ENCODE assay signal across 28 mouse cellular contexts in the genomic region with DNA sequence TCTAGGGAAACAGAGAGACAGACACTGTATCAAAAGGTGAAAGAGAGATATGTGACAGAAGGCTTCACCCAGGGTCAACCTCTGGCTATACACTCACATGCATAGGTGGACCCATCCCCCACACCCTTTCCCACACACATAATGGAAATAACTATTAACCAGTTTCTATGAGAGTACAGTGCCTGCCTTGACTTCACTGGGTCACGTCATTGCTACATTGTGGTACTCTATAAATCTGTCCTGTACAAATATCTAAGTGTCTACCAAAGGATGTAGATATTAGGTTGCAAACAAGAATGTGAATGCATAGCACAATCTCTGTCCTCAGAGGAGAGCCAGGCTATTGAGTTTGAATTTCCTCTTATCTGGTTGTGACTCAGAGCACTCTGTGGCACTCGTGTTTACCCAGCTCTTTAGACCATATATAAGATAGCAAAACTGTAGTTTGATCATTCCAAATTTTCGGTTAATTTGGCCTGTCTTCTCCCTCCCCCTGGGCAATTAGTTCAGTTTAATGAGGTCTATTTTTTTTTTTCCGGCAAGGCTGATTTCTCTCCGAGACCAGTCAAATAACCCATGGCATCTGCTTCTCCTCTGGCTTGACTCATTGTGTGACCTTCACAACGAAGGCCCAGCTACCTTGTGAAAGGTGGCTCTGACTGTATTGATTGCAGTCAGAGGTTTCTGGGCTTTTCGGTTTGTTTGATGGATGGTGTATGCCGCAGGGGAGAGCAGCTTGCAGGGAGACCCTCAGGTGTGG.
DNase-seq lines count a peak whose midpoint lies in the region; ATAC-seq lines count a peak whose summit lies in the region.
"Had no signal": no experiment of that assay in that cellular context is flagged by ENCODE, and none has a peak within 500 bp of the region (broad histone marks: within the 10 kb centered on the region; RNA-seq: fewer than 3 reads in every experiment).

No protein-coding gene starts in this region.

- H3K27me3 ChIP-seq in lung, embryonic 15.5 days: no peaks in the 10 kb centered on the region
- no peaks in the 10 kb centered on the region for H3K27me3 ChIP-seq in stomach, embryonic 15.5 days (replicated peaks)
- H3K27me3 ChIP-seq in forebrain, embryonic 13.5 days: no peaks in the 10 kb centered on the region
- H3K27me3 ChIP-seq: liver, embryonic 12.5 days; midbrain, embryonic 15.5 days; neural tube, embryonic 12.5 days had no signal

- 39% methylated on average over 8 of the region's 8 CpGs for WGBS in lung, embryonic 15.5 days
- WGBS in stomach, embryonic 15.5 days: 48% methylated on average over 8 of the region's 8 CpGs
- WGBS in forebrain, embryonic 13.5 days: 76% methylated on average over 8 of the region's 8 CpGs

- H3K27ac ChIP-seq in lung, embryonic 15.5 days: peak overlapping the region; percentile 29; the same call in 1 of the 2 replicates
- no peak overlapping the region for H3K27ac ChIP-seq in stomach, embryonic 15.5 days
- no peak overlapping the region for H3K27ac ChIP-seq in forebrain, embryonic 13.5 days
- H3K27ac ChIP-seq: hindbrain, embryonic 14.5 days; liver, embryonic 12.5 days; midbrain, embryonic 15.5 days; neural tube, embryonic 12.5 days had no signal

- H3K4me2 ChIP-seq in lung, embryonic 15.5 days: no peak overlapping the region
- no peak overlapping the region for H3K4me2 ChIP-seq in stomach, embryonic 15.5 days
- no peak overlapping the region for H3K4me2 ChIP-seq in forebrain, embryonic 13.5 days
- H3K4me2 ChIP-seq: heart, embryonic 12.5 days; hindbrain, embryonic 14.5 days; liver, embryonic 12.5 days; midbrain, embryonic 15.5 days; neural tube, embryonic 12.5 days had no signal

- H3K4me3 ChIP-seq in lung, embryonic 15.5 days: no peak overlapping the region
- no peak overlapping the region for H3K4me3 ChIP-seq in stomach, embryonic 15.5 days (replicated peaks)
- no peak overlapping the region for H3K4me3 ChIP-seq in forebrain, embryonic 13.5 days
- H3K4me3 ChIP-seq: heart, embryonic 12.5 days; liver, embryonic 12.5 days; midbrain, embryonic 15.5 days; neural tube, embryonic 12.5 days had no signal

- H3K36me3 ChIP-seq in lung, embryonic 15.5 days: no peaks in the 10 kb centered on the region
- H3K36me3 ChIP-seq in stomach, embryonic 15.5 days: no peaks in the 10 kb centered on the region
- H3K36me3 ChIP-seq in forebrain, embryonic 13.5 days (ENCODE audit: poor library complexity, severe bottlenecking): no peaks in the 10 kb centered on the region
- H3K36me3 ChIP-seq: heart, embryonic 12.5 days; liver, embryonic 12.5 days; midbrain, embryonic 15.5 days; neural tube, embryonic 12.5 days had no signal

- peak; percentile 46; the same call in 1 of the 2 replicates for ATAC-seq in lung, embryonic 15.5 days (ENCODE audit: borderline replicate concordance, extremely low read depth, low FRiP score, low TSS enrichment)
- ATAC-seq in stomach, embryonic 15.5 days (ENCODE audit: insufficient read depth, low FRiP score, low read depth): peak; percentile 81
- no peak for ATAC-seq in forebrain, embryonic 13.5 days
- ATAC-seq: forebrain, embryonic 14.5 days; inflammation-experienced regulatory T-cells, adult 6 months; liver, embryonic 12.5 days; liver, postnatal 0 days; midbrain, embryonic 15.5 days had no signal

- peak; percentile 61 for DNase-seq in adrenal gland, adult 2 months
- no peak for DNase-seq in adrenal gland, postnatal 10 days
- DNase-seq in lung, postnatal 36 days: no peak
- DNase-seq in CD4-positive, CD25-positive, alpha-beta regulatory T cell, adult 2 months (ENCODE audit: low read depth, low spot score): peak; percentile 22
- DNase-seq in heart, adult 8-10 months (ENCODE audit: low spot score): no peak
- DNase-seq: cerebellum, adult 11 months; cerebellum, adult 9-10 months; cerebellum, postnatal 36 days; gastrocnemius, postnatal 25 days; heart, adult 11 months; heart, postnatal 4 days; kidney, adult 2 months; layer of hippocampus, postnatal 36 days; left cerebral cortex, postnatal 4 days; liver, postnatal 0 days; right cerebral cortex, adult 18-20 months; spleen, adult 18-20 months; thymus, postnatal 14 days had no signal

- H3K4me1 ChIP-seq in lung, embryonic 15.5 days: peaks cover 26% of the 10 kb centered on the region; the same call in 1 of the 2 replicates
- no peaks in the 10 kb centered on the region for H3K4me1 ChIP-seq in stomach, embryonic 15.5 days
- no peaks in the 10 kb centered on the region for H3K4me1 ChIP-seq in forebrain, embryonic 13.5 days
- H3K4me1 ChIP-seq: liver, embryonic 12.5 days; midbrain, embryonic 15.5 days; neural tube, embryonic 12.5 days had no signal

- no peaks in the 10 kb centered on the region for H3K9me3 ChIP-seq in lung, embryonic 15.5 days
- H3K9me3 ChIP-seq in stomach, embryonic 15.5 days: no peaks in the 10 kb centered on the region
- H3K9me3 ChIP-seq in forebrain, embryonic 13.5 days (replicated peaks): no peaks in the 10 kb centered on the region
- H3K9me3 ChIP-seq: liver, embryonic 12.5 days; midbrain, embryonic 15.5 days; neural tube, embryonic 12.5 days had no signal

- no peak overlapping the region for H3K9ac ChIP-seq in lung, embryonic 15.5 days
- H3K9ac ChIP-seq in stomach, embryonic 15.5 days: no peak overlapping the region
- no peak overlapping the region for H3K9ac ChIP-seq in forebrain, embryonic 13.5 days
- H3K9ac ChIP-seq: heart, embryonic 12.5 days; hindbrain, embryonic 14.5 days; liver, embryonic 12.5 days; liver, postnatal 0 days; midbrain, embryonic 15.5 days; neural tube, embryonic 12.5 days had no signal

Comparison
In these comparisons a context has a peak if more than half of its experiments do, and no peak if none do; other contexts are left out.
1. DNase-seq: peak in adrenal gland, adult 2 months (single experiment) and CD4-positive, CD25-positive, alpha-beta regulatory T cell, adult 2 months (single experiment); none in adrenal gland, postnatal 10 days (single experiment), lung, postnatal 36 days (single experiment) and heart, adult 8-10 months (single experiment).